Mouse (Mus musculus) CD4-positive, CD25-positive, alpha-beta regulatory T cell, adult 2 months (primary cell): ENCODE measurements around the gene Stac3.

Experiments used
- DNase-seq: peaks from one replicate; pipeline ENCODE4 v3.0.0-alpha.2; 2012; ENCODE audit warnings: low read depth, low spot score

The Stac3 gene

DNA sequence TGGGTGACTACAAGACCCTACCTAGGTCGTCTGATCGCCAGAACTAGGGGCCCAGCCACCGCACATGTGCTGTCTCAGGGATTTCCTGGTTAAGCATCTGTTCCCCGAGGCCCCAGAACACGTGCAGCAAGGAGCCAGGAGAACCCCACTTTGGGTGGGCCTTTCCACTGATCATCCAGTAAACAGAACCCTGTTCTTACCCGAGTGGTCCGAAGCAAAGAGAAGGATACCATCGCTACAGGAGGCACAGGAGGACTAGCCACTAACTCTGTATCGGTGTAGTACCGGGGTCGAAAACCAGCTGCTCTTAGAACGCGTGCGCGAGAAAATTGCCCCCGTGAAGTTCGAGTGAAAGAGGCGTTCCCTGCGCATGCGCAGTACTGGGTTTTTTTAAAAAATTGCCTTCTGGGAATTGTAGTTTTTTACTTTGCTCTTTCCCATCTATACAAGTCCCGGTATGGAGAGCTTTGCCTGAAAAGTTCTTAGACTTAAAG lies 20.6 kb downstream of the Stac3 start, which contains the start of gene Shmt2:
Gene Shmt2 (minus strand): TSS at position 357 of the 494 bp plus-strand sequence.
- DNase-seq: peak; percentile 90

DNA sequence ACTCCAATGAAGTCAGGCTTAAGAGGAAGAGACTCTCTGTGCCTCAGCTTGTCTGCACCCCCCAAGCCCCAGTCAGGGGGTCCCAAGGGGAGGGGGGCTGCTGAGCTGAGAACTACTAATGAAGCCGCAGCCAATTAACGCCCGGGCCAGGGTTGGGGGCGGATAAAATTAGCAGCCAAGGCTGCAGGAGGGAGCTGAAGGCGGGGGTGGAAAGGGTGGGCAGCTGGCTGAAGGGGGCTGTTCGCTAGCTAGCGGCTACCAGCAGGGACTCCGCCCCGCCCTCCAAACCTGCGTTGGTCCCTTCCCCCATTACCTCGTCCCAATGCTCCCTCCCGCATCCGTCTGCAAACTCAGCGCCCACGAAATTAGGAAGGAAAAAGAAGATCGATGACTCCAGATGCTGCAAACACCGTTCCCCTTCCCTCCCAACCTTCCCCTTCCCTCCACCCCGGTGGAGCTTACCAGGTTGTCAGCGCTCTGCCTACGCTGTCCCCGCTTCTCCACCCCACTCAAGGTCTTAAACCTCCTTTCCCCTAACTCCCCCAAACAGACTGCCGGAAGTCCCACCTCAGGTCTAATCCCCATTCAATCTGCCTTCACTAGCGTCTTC lies 23.3 kb downstream of the Stac3 start:
- no peak for DNase-seq

DNA sequence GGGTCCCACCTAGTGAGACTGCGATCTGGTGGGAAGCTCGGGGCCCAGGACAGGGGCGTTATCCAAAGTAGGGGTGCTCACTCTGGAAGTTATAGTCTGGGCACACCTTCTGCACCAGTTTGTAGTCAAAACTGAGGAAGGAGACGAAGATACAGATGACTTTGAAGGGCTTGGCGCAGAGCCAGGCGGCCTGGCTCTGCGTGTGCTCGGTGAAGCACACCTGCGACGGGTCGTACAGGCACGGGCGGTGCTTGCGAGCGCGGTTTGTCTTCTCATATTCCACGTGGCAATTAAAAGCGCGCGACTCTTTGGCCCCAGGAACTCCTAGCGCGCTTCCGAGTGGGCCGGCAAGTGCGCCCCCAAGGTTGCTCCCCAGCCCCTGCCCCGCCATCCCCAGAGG lies 24.6 kb downstream of the Stac3 start:
- DNase-seq: peak; percentile 73

DNA sequence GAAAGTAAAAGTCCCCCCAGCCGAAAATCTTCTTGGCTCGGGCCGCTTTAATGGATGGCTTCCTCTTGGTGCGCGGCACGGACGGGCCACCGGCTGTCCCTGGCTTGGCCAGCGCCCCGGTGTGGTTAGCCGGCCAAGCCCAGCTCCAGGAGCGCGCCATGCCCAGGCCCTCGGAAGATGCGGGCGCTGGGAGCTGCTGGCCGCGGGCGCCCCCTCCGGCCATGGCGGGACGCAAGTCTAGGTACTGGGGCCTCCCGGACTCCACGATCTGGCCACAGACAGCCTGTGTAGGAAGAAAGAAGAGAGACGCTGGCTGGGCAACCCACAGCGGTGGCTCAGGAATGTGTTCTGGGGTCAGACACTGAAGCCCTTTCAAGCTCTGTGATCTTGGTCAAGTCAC lies 25.2 kb downstream of the Stac3 start:
- peak; percentile 56 for DNase-seq

DNA sequence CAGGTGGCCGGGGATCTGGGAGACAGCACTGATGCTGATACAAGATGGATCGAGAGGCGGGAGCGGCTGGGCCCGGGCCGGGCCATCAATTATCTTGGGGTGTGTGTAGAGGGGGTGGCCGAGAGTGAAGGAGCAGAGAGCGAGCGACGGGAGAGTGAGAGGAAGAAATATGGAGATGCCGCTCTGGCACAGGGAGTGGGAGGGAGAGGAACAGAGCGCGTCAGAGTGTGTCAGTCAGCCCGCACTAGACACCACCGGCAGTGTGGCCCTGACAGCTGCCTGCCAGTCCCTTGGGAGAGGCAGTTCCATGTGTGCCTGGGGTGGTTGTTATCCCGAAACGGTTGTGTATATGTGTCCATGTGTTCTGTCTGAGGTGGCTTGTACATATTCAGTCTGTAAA lies 26.0 kb downstream of the Stac3 start:
- DNase-seq: no peak

DNA sequence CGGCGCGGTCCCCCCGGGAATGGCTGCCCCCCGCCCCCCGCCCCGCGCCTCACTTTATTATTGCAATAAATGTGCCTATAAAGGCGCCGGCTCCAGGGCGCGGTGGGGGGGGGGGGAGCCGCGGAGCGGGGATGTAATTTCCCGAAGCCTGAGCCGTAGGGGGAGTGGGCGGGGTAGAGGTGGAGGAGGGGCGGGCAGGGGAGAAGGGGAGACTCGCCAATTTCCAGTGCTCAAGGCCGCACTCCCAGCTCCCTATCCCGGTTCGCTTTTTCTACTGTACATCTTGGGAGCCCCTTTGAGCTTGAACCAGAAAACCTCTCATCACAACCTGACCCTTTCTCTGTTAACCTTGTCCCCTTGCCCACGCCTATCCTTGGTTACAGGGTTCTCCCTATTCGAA lies 29.5 kb downstream of the Stac3 start:
- DNase-seq: no peak

DNA sequence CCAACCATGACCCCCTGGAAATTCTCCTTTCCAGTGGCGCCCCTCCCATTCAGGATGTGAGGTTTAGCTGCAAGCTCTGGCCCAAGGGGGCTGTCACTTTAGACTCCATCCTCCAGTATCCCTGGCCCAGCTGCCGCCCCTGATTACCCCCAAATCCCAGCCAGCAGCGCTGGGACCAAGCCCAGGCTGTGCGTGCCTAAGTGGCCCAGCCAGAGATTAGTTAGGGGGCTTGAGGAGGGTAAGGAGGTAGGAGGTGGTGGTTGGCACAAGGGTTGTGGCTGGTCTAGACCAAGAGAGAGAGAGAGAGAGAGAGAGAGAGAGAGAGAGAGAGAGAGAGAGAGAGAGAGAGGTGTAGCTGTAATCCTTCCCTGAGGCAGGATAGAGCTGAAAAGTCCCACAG lies 30.1 kb downstream of the Stac3 start:
- DNase-seq: no peak

DNA sequence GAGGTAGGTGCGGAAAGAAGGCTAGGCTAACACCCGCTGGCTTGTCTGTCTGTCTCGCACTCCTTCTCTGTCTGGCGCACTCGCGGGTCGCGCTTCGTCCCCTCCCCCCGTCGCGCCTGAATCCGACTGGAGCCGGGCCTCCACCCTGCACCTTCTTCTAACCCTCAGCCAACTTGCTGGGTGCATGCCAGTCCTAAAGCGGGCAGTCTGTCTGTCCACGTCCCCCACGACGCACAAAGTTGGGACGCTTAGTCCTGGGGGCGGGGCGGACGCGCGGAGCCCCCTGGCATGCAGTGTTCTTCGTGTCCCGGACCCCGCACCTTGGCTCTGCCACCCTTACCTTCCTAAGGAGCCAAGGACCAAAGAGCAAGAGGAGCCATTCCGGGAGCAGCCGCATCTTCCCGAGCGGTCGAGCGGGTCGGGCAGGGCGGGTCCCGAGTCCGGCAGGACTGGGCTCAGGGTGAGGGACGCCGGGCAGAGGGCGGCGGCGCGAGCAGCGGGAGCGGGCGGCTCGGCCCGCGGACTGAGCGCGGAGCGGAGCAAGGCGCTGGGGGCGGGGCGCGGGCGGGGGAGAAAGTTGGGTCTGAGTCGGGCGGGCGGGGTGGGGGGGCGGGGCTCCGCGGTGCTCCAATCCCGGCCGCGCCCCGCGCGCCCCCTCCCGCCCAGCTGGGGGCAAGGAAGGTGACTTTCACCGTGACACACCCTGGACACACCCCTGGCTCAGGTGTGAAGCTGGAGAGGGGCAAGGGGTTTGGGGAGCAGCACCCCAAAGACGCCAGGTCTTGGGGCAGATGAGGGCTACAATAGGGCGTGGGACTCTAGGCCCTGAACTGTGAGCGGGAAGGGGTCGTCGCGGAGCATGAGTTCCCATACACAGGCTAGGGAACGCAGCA lies 32.8 kb downstream of the Stac3 start, which contains the start of gene Nxph4:
Gene Nxph4 (minus strand): TSS at position 524 of the 893 bp plus-strand sequence.
- peak; percentile 51 for DNase-seq

DNA sequence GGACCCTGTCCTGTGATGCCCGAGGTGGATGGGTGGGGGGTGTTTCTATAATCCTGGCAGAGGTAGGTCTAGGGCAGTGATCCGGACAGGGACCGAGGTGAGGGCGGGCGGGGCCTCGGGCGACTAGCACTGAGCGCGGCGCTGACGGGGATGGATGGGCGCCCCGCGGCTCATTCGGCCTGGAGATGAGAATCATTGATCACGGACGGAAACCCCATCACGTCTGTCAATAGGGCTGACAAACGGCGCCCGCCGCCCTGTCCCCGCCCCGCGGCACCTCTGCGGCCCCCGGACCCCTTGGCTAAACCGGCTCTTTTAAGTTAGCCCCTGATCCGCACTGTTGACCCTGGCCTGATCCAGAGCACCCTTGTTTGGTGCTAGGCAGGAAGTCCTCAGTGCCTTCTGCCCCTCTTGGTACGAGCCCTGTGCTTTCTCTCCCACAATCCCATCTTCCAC lies 33.5 kb downstream of the Stac3 start:
- DNase-seq: peak; percentile 36

DNA sequence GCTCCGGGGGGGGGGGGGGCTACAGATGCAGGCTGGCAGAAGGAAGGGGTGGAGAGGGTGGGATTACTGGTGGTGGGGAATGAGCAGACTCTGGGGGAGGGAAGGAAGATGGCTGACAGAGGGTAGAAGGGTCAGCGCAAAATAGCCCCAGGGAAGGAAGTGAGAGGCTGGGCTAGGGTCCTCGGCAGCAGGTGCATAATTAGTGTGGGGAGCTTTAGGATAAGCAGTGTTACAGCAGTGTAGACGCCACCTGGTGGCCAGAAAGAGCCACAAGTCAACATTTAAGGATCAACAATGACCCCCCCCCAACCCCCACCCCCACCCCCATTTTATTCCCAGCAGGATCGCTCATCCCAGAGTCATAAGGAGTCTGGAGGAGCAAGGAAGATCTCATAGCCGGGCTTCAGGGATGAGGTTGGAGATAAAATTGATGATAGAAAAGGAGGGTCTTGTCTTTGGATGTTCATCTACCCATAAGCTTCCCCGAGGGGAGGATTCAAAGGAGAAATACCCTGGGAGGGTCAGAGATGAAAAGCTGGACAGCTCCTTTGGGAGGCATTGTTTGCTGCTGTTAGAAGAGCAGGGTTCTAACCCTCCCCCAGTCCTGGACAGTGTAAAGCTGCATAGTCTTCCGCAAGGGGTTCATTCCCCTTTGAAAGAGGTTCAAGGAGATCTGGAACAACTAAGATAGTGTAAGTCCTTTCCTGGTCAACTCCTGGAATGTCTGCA lies 35.3 kb downstream of the Stac3 start:
- DNase-seq: peak; percentile 83

DNA sequence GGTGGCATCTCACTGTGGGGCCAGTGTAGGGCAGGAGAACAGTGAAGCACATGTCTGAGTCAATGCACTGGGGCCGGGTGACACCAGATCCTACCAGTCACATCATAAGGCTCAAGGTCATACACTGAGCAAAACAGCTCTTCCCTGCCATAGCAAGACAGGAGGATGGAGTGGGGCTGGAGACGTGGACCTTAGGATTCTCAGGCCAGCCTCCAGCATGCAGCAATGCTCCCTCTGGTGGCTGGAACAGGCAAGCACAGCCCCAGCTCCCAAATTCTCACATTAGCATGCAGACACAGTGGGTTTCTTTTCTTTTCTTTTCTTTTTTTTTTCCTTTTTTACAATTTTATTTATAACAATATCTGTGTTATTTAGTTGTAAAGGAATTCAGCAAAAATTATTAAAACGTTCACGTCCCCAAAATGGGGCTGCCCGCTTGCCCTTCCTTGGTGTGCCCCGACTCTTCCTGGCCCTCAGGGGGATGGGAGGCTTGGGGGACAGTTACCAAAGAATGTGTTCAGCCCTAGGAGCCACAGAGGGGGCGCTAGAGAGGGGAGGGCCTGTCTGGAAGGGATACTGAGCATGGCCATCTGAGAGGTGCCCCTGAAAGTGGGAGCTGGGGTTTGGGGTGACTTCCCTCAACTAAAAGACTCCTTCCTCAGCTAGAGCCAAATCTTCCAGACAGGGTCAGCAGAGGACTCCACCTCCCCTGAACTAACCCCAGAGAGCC lies 36.5 kb downstream of the Stac3 start:
- DNase-seq: peak; percentile 78

DNA sequence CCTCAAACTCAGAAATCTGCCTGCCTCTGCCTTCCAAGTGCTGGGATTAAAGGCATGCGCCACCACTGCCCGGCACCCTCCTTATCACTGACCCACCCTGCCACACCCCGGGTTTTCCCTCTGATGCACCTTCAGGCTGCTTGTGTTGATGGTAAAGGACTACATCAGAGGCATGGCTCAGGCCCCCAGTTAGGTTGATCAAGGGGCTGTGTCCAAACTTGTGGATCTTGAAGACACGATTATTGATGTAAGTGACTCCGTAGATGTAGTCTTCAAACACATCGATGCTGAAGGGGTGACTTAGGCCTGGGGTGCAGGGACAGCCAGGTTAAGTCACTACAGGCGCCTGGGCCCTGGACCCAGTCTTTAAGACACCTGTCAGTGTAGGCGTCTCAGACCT lies 40.0 kb downstream of the Stac3 start:
- no peak for DNase-seq

DNA sequence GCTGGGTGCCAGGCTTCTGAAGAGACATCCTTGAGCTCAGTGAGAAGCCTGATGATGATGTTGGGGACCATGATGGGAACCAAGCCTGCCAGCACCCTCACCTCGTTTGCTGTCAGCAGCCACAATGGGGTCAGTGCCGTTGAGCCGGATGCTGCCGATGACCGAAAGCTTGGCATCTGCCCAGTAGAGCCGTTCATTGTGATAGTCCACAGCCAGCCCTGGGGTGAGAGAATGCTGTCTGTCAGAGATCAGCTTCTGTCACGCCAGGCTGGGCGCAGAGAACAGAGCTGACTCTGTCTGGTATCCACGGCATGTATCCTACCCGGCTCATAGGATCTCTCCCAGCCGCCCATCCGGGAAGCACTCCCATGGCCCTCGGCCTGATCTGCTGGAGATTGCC lies 40.6 kb downstream of the Stac3 start:
- DNase-seq: no peak

DNA sequence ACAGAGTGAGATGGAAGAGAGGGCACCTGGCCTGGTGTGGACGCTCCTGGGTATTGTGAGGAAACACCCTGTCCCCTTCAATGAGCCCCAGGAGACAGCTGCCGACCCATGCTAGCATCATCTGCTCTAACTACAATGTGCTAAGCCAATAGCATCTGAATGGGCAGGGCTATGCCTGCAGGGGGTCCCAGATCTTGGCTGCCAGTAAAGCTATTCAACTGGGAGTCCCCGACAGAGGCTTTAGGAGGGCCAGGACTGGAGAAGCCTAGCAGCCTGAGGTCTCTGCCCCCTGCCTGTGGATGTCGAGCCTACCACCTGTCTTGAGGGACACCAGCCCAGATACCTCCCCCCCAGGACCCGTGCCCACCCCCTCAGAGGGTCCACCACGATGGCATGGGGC lies 41.2 kb downstream of the Stac3 start:
- no peak for DNase-seq

DNA sequence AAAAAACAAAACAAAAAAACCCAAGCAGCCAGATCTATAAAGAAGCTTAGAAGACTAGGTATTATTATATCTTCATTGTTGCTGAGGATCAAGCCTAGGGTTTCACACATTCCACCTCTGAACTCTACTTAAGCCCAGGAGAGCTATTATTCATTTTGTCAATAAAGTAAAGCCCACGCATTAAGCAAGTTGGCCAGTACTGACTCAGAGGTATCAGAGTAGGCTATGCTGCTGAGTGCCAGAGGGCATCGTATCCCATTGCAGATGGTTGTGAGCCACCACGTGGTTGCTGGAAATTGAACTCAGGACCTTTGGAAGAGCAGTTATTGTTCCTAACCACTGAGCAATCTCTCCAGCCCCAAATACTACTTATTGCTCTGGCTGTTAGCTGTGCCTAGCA lies 42.4 kb downstream of the Stac3 start:
- no peak for DNase-seq

DNA sequence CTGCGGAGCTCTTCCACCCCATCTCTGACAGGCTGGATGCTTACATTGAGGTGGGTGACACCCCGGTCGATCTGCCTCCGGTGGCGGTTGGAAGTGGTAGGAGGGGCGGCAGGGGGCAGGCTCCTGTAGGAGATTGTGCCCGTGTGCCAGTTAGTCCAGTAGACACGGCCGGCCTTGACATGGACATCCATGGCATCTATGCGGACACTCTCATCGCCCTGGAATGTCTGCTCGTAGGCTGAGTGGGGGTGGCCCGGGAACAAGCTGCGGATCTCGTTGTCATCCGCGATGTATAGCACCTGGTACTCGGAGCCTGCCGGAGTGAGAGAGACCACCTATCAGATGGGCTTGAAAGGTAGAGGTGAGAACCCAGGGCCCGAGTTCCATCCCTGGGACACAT lies 42.9 kb downstream of the Stac3 start:
- DNase-seq: no peak

DNA sequence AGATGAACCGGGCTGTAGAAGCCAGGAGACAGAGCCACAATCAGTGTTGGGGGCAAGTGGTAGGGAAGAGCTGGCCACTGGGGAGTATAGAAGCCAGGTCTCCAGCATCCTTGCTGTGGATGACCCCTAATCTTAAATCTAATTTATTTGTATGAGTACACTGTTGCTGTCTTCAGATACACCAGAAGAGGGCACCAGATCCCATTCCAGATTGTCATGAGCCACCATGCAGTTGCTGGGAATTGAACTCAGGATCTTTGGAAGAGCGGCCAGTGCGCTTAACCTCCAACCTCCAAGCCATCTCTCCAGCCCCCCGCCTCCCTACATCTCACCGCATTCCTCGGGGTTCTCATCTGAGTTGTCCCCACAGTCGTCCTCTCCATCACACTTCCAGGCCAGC lies 45.0 kb downstream of the Stac3 start:
- peak; percentile 27 for DNase-seq

DNA sequence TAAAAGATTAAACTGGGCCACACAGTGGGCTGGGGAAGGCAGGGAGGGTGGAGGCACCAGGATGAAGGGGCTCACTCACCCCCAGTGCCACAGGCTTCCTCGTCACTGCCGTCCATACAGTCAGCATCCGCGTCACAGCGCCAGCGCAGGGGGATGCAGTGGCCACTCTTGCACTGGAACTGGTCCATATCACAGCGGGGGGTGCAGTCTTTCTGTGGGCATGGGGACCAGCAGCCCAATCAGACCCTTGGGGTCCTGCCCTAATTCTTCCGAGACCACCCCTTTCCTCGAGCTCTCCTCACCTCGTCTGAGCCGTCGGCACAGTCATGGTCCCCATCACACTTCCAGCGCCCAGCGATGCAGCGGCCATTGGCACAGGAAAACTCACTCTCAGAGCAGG lies 46.8 kb downstream of the Stac3 start:
- DNase-seq: no peak

DNA sequence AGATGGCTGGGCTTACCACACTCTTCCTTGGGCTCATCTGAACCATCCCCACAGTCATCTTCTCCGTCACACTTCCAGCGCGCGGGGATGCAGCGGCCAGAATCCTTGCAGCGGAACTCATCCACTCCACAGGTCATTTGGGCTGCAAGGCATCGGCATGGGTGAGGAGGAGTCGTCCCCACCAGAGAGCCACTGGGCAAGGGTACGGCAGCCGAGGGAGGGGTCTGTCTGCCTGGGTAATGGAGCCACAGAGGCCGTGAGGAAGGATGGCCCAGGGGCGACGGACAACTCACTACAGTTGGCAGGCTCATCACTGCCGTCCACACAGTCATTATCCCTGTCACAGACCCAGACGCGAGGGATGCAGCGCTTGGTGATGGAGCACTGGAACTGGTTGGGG lies 48.4 kb downstream of the Stac3 start:
- DNase-seq: no peak

DNA sequence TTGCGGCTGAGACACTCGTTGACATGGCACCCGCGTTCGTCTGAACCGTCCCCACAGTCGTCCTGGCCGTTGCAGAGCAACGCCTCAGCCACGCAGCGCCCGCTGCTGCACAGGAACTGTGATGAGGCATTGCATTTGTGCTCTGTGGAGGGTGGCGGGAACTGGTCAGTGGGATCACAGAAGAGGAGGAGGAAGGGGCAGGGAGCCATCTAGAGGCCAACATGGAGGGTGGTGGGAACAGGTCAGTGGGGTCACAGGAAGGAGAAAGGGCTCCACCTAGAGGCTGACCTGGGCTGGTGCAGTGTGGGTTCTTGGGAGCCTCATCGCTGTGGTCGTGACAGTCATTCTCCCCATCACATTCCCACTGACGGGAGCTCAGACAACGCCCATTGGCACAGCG lies 54.2 kb downstream of the Stac3 start:
- peak; percentile 36 for DNase-seq

DNA sequence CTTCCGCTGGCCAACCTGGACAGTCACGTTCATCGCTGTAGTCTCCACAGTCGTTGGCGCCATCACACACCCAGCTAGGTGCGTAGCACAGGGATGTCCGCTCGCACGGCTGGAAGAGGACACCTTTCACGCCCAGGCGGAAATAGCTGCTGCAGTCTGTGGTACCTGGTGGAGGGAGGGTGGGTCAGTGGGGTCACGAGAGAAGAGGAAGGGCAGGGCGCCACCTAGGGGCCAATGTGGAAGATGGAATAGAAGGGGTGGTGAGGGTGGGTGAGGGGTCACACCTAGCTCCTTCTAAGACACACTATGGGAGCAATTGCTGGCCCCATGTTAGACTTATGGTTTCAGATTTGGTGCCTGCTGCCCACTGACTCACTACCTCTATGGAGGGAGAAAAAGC lies 55.9 kb downstream of the Stac3 start:
- peak; percentile 42 for DNase-seq
